Mouse (Mus musculus) liver, embryonic 11.5 days (tissue): ENCODE results near the gene Scube3. TPM values are rescaled to one million over a fixed set of nuclear protein-coding genes. Genes with fewer than 3 reads are reported as not detected.

Experiments used
- ATAC-seq: fragments of 200-750 bp; cut with Nextera tagmentation; replicated peaks from 2 replicates; pipeline ENCODE4 v1.8.0; 2017; ENCODE audit warnings: moderate number of reproducible peaks, mild to moderate bottlenecking, moderate TSS enrichment, moderate library complexity; ENCODE audit not compliant: low FRiP score
- DNase-seq: peaks from one replicate; pipeline ENCODE4 v3.0.0-alpha.2; 2017; ENCODE audit warnings: low spot score
- H3K27ac ChIP-seq: fragments of 300-500 bp; sonication (generic); 2 replicates; pipeline ENCODE4 v1.5.1; 2014; ENCODE audit warnings: mild to moderate bottlenecking, low read depth, low read length, control low read depth
- H3K27me3 ChIP-seq: fragments of 300-500 bp; sonication (generic); replicated peaks from 2 replicates; pipeline ENCODE4 v1.6.1; 2014; ENCODE audit warnings: low read length, mixed read lengths; ENCODE audit not compliant: control insufficient read depth, insufficient read depth
- H3K36me3 ChIP-seq: fragments of 300-500 bp; sonication (generic); 2 replicates; pipeline ENCODE4 v1.6.1; 2014; ENCODE audit warnings: mild to moderate bottlenecking, low read length, moderate library complexity, mixed read lengths; ENCODE audit not compliant: control insufficient read depth, insufficient read depth
- H3K4me1 ChIP-seq: fragments of 300-500 bp; sonication (generic); replicated peaks from 2 replicates; pipeline ENCODE4 v1.6.1; 2014; ENCODE audit warnings: low read length, mixed read lengths; ENCODE audit not compliant: control insufficient read depth, insufficient read depth
- H3K4me2 ChIP-seq: fragments of 300-500 bp; sonication (generic); 2 replicates; pipeline ENCODE4 v1.6.1; 2014; ENCODE audit warnings: mild to moderate bottlenecking, control low read depth, moderate library complexity
- H3K4me3 ChIP-seq: fragments of 300-500 bp; sonication (generic); 2 replicates; pipeline ENCODE4 v1.5.1; 2014; ENCODE audit warnings: low read depth, low read length, control low read depth
- H3K9ac ChIP-seq: fragments of 300-500 bp; sonication (generic); 2 replicates; pipeline ENCODE4 v1.6.1; 2014; ENCODE audit warnings: low read depth, low read length, control low read depth
- H3K9me3 ChIP-seq: fragments of 300-500 bp; sonication (generic); 2 replicates; pipeline ENCODE4 v1.6.1; 2016; ENCODE audit warnings: low read length, inconsistent platforms, mixed read lengths; ENCODE audit not compliant: control insufficient read depth
- WGBS: fragments of 180-500 bp; shearing (Covaris S2); extraction: QIAGEN DNeasy Blood & Tissue Kit; methylation state at CpG from one replicate; pipeline ENCODE4 v1.1.7; 2014; 5-methylcytosine and 5-hydroxymethylcytosine counted together
- polyA plus RNA-seq: library from polyadenylated mRNA; unstranded; fragments of >200 nt; fragmentation: Nextera tagmentation; extraction: Ambion mirVana; gene quantifications from 2 replicates; pipeline ENCODE4 v1.2.1, GENCODE M21; 2014

Gene Scube3
- polyA plus RNA-seq, 1 experiment from 2014 or later = 2.6 TPM

DNA sequence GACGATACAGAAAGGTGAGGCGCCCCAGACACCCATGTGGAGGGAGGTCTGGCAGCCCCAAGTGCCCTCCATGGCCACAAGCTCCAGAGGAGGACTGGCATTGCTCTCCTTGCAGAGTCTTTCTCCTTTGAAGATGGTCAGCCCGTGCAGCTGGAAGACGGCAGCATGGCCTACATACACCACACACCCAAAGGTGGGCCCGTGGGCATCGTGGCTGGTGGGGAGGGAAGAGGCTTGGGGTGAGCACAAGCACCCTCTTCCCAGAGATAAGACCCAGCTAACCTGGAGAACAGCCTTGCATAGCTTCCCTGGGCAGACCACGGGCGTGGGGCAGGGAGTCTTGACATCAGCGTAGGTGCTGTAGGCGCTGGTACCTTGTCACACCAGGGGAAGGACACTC, 53.1 kb downstream of the Scube3 start:
- Histone ChIP-seq H3K9ac (no peak overlapping the region), H3K4me3 (no peak overlapping the region), H3K27me3 (no peaks in the 10 kb centered on the region), H3K27ac (no peak overlapping the region), H3K4me1 (no peaks in the 10 kb centered on the region), H3K9me3 (no peaks in the 10 kb centered on the region), H3K36me3 (peaks cover 8% of the 10 kb centered on the region), H3K4me2 (no peak overlapping the region)
- ATAC-seq (no peak), DNase-seq (no peak)
- WGBS = 89% methylated on average over 10 of the region's 10 CpGs

DNA sequence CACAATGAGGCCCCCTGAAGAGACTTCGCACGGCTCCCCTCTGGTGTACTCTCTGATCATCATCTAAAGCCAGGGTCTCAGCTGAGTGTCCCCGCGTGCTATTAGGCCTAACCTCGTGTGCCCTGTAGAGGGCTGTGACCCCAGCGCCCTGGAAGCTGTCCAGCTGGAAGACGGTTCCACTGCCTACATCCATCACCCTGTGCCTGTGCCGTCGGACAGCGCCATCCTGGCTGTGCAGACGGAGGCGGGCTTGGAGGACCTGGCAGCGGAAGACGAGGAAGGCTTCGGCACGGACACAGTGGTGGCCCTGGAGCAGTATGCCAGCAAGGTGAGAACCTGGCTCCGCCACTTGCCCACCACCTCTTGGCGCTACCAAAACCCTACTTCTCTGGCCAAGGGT, 55.7 kb downstream of the Scube3 start:
- no peak for DNase-seq
- Histone ChIP-seq H3K9me3 (no peaks in the 10 kb centered on the region), H3K27ac (no peak overlapping the region), H3K9ac (no peak overlapping the region), H3K4me1 (no peaks in the 10 kb centered on the region), H3K36me3 (peaks cover 13% of the 10 kb centered on the region; the same call in 1 of the 2 replicates), H3K4me2 (no peak overlapping the region), H3K27me3 (no peaks in the 10 kb centered on the region), H3K4me3 (no peak overlapping the region)
- WGBS = 78% methylated on average over 18 of the region's 18 CpGs
- ATAC-seq = no peak

DNA sequence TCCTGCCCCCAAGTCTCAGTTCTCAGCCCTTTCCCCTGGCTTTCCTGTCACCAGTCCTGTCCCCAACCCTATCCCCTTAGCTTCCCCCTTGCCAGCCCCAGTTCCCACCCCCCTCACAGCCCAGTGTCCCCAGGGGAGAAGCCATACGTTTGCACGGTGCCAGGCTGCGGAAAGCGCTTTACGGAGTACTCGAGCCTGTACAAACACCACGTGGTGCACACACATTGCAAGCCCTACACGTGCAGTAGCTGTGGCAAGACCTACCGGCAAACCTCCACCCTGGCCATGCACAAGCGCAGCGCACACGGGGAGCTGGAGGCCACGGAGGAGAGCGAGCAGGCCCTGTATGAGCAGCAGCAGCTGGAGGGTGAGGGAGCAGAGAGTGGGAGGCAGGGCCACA, 60.0 kb downstream of the Scube3 start:
- Histone ChIP-seq H3K4me2 (no peak overlapping the region), H3K9me3 (no peaks in the 10 kb centered on the region), H3K27ac (no peak overlapping the region), H3K27me3 (no peaks in the 10 kb centered on the region), H3K9ac (no peak overlapping the region), H3K4me1 (peaks cover 3% of the 10 kb centered on the region), H3K4me3 (no peak overlapping the region), H3K36me3 (peaks cover 10% of the 10 kb centered on the region; the same call in 1 of the 2 replicates)
- 81% methylated on average over 14 of the region's 14 CpGs for WGBS
- ATAC-seq (no peak), DNase-seq (no peak)

DNA sequence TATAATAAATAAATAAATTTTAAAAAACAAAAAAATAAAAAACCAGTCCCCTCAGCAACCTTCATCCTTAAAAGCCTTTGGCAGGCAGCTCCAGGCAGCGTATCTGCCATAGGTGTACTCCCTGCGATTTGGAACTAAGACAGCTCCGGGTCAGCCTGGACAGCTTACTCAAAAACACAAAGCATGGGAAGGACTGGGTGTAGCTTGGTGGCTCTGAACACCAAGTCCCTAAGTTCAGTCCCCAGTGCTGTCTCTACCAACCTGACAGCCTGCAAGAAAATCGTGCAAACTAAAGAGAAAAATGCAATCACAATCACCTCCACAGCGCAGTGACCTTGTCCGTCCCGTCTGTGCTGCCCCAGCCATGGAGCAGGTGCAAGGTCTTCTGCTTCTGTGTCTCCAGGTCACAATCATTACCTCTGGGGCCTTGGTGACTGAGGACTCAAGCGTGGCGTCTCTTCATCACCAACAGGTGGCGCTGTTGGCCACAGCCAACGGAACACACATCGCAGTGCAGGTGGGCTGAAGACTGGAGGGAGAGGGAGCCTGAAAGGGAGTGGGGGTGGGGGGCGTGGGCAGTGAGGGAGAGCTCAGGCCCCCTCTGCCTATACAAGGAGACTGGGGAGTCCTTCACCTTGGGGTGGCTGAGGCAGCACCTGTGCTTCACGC, 62.2 kb downstream of the Scube3 start:
- H3K9me3 ChIP-seq = no peaks in the 10 kb centered on the region
- H3K4me3 ChIP-seq = no peak overlapping the region
- DNase-seq = no peak
- WGBS = 35% methylated on average over 14 of the region's 14 CpGs
- ATAC-seq = no peak
- no peak overlapping the region for H3K27ac ChIP-seq
- H3K27me3 ChIP-seq = no peaks in the 10 kb centered on the region
- H3K4me2 ChIP-seq = no peak overlapping the region
- peaks cover 10% of the 10 kb centered on the region; the same call in 1 of the 2 replicates for H3K36me3 ChIP-seq
- no peak overlapping the region for H3K9ac ChIP-seq
- peaks cover 14% of the 10 kb centered on the region for H3K4me1 ChIP-seq

DNA sequence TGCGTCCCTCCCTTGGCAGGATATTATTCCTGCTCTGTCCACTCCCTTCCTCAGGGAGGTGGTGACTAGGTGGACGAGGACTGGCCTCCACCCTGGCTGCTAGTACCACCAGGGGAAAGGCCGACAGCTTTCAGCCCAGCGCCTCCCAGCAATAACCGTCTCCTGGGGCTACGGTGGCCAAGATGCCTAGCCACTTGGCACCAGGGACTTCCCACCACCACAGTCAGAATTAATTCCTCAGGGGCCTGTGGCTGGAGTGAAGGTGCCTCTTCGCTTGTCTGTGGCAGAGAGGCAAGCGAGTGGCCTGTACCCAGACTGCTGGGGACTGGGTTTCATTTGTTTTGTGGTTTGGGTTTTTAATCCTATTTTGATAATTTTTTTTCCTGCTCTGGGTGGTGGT, 63.5 kb downstream of the Scube3 start:
- no peak overlapping the region for H3K27ac ChIP-seq
- 88% methylated on average over 8 of the region's 8 CpGs for WGBS
- H3K36me3 ChIP-seq = peaks cover 9% of the 10 kb centered on the region; the same call in 1 of the 2 replicates
- H3K4me1 ChIP-seq = peaks cover 20% of the 10 kb centered on the region
- no peaks in the 10 kb centered on the region for H3K27me3 ChIP-seq
- DNase-seq (no peak), ATAC-seq (no peak)
- no peaks in the 10 kb centered on the region for H3K9me3 ChIP-seq
- no peak overlapping the region for H3K4me2 ChIP-seq
- H3K9ac ChIP-seq = no peak overlapping the region
- no peak overlapping the region for H3K4me3 ChIP-seq

DNA sequence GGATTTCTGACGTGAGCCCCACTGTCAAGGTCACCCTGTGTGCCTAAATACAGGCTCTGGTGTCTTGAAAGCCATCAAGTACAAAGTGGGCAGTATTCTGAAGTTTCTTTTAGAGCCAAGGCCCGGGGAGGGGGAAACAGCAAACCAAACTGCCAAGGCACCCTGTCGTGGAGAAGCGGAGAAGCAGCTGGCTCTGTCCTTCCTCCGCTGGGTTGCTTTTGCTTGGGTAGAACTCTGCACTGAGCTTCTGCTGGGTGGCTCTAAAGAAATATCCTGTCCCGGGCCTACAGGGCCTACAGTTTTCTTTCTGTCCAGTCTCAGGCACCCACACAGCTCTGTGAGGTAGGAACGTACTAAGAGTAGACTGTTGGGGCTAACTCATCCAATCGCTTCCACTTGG, 65.2 kb downstream of the Scube3 start:
- peaks cover 29% of the 10 kb centered on the region for H3K4me1 ChIP-seq
- peak overlapping the region; percentile 86 for H3K27ac ChIP-seq
- H3K9ac ChIP-seq = peak overlapping the region; percentile 84
- DNase-seq (no peak), ATAC-seq (no peak)
- H3K4me2 ChIP-seq = peak overlapping the region; percentile 89
- H3K27me3 ChIP-seq = no peaks in the 10 kb centered on the region
- H3K36me3 ChIP-seq = no peaks in the 10 kb centered on the region
- peak overlapping the region; percentile 63; the same call in 1 of the 2 replicates for H3K4me3 ChIP-seq
- 58% methylated on average over 8 of the region's 8 CpGs for WGBS
- no peaks in the 10 kb centered on the region for H3K9me3 ChIP-seq

DNA sequence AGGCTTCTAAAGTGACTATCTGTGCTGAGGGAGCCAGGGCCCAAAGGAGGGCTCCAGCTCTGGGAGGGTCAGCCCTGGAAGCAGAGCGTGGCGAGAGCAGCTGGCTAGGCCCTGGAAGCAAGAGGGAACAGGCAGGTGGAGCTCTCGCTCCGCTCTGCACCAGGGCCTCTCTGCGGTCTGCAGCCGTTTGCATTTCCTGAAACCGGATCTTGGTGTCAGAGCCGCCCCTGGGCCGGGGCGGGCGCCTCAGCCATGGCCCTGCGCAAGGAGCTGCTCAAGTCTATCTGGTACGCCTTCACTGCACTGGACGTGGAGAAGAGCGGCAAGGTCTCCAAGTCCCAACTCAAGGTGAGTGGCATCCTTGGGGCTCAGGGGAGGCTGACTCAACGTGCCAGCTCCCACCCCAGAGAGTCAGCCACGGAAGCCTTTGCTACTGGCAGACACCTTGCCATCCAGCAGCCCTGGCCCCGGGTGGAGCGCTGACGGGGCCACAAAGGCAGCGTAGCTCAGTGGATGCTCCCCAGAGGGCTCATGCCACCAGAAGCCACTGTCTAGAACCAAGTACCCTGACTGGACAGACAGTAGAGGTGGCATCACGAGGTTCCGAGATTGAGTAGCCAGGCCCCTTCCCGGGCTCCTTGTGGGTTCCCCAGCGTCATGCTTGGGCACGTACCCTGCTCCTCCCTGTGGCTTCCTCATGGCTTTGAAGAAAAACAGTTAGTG, 65.8 kb downstream of the Scube3 start, which contains the start of gene Def6:
Gene Def6, plus strand, starts transcription at position 188 of the 723 bp plus-strand sequence.
- DNase-seq = peak; percentile 87
- Histone ChIP-seq H3K4me3 (peak within 1 kb of the TSS; percentile 63), H3K36me3 (no peaks in the 10 kb centered on the region), H3K9ac (peak within 1 kb of the TSS; percentile 84), H3K27ac (peak within 1 kb of the TSS; percentile 86), H3K4me1 (peaks cover 35% of the 10 kb centered on the region), H3K9me3 (no peaks in the 10 kb centered on the region), H3K27me3 (no peaks in the 10 kb centered on the region), H3K4me2 (peak within 1 kb of the TSS; percentile 89)
- ATAC-seq = peak; percentile 84
- 7% methylated on average over 26 of the region's 26 CpGs for WGBS

DNA sequence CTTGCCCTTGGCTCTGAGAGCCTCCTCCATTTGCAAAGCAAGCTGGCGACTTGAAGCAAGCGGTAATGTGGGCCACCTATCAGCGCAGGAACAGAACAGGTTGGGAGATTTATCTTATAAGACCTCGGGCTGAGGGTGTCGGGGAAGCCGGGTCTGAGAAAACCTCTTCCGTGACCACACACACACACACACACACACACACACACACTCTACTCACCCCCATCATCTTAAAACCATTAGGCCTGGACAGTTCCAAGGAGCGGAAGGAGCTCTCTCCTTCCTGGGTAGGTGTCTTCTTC, 66.3 kb downstream of the Scube3 start:
- Histone ChIP-seq H3K27ac (peak overlapping the region; percentile 86), H3K4me3 (peak overlapping the region; percentile 63), H3K9ac (peak overlapping the region; percentile 84), H3K36me3 (no peaks in the 10 kb centered on the region), H3K4me1 (peaks cover 35% of the 10 kb centered on the region), H3K4me2 (peak overlapping the region; percentile 89), H3K9me3 (no peaks in the 10 kb centered on the region), H3K27me3 (no peaks in the 10 kb centered on the region)
- WGBS = 35% methylated on average over 8 of the region's 8 CpGs
- peak; percentile 11; the same call in 1 of the 2 replicates for ATAC-seq
- no peak for DNase-seq
